In the genomic region with DNA sequence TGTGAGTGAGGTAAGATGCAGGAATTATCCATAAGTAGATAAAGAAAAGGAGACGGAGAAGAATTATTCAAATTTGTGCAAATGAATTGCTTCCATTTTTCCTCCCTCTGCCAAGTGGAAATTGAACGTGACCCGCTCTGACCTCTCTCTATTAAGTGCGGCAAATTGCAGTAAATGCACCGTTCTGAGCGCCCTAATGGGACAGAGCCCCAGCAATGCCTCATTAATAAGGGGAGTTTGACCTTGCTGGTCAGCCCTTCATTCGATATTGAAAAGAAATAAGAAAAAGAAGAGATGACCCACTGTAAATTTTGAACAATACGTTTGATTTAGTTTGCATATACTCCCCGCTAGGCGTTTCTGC, we compare ENCODE assay signal across 19 mouse cellular contexts.
DNase-seq lines count a peak whose midpoint lies in the region; ATAC-seq lines count a peak whose summit lies in the region.
"Had no signal": no experiment of that assay in that cellular context is flagged by ENCODE, and none has a peak within 500 bp of the region (broad histone marks: within the 10 kb centered on the region; RNA-seq: fewer than 3 reads in every experiment).

No protein-coding gene starts in this region.

- 54% methylated on average over 10 of the region's 10 CpGs for WGBS in embryonic facial prominence, embryonic 11.5 days
- 60% methylated on average over 10 of the region's 10 CpGs for WGBS in embryonic facial prominence, embryonic 10.5 days
- WGBS in midbrain, embryonic 12.5 days = 57% methylated on average over 10 of the region's 10 CpGs
- 77% methylated on average over 10 of the region's 10 CpGs for WGBS in midbrain, embryonic 10.5 days
- 31% methylated on average over 10 of the region's 10 CpGs for WGBS in hindbrain, embryonic 15.5 days
- 26% methylated on average over 10 of the region's 10 CpGs for WGBS in neural tube, embryonic 15.5 days
- WGBS in intestine, embryonic 16.5 days = 82% methylated on average over 10 of the region's 10 CpGs

- H3K4me1 ChIP-seq in embryonic facial prominence, embryonic 11.5 days (ENCODE audit: control insufficient read depth, insufficient read depth, low read length) = no peaks in the 10 kb centered on the region
- H3K4me1 ChIP-seq in embryonic facial prominence, embryonic 10.5 days = peaks cover 8% of the 10 kb centered on the region
- H3K4me1 ChIP-seq in midbrain, embryonic 12.5 days = peaks cover 3% of the 10 kb centered on the region; the same call in 1 of the 2 replicates
- 0 out of 2 replicates have a peak, but pooled peaks cover 5% of the 10 kb centered on the region for H3K4me1 ChIP-seq in midbrain, embryonic 10.5 days
- H3K4me1 ChIP-seq in hindbrain, embryonic 15.5 days (replicated peaks) = 0 out of 2 replicates have a peak, but pooled peaks cover 4% of the 10 kb centered on the region
- H3K4me1 ChIP-seq in neural tube, embryonic 15.5 days = peaks cover 9% of the 10 kb centered on the region; the same call in 1 of the 2 replicates
- no peaks in the 10 kb centered on the region for H3K4me1 ChIP-seq in intestine, embryonic 16.5 days (ENCODE audit: control insufficient read depth, insufficient read depth, low read length)
- H3K4me1 ChIP-seq: embryonic facial prominence, embryonic 15.5 days; heart, embryonic 15.5 days; limb, embryonic 12.5 days; liver, embryonic 15.5 days had no signal

- H3K36me3 ChIP-seq in embryonic facial prominence, embryonic 11.5 days (replicated peaks; ENCODE audit: control insufficient read depth, insufficient read depth, low read depth, low read length) = no peaks in the 10 kb centered on the region
- no peaks in the 10 kb centered on the region for H3K36me3 ChIP-seq in embryonic facial prominence, embryonic 10.5 days (replicated peaks)
- H3K36me3 ChIP-seq in midbrain, embryonic 12.5 days = no peaks in the 10 kb centered on the region
- H3K36me3 ChIP-seq in midbrain, embryonic 10.5 days = no peaks in the 10 kb centered on the region
- no peaks in the 10 kb centered on the region for H3K36me3 ChIP-seq in hindbrain, embryonic 15.5 days
- no peaks in the 10 kb centered on the region for H3K36me3 ChIP-seq in neural tube, embryonic 15.5 days
- H3K36me3 ChIP-seq in intestine, embryonic 16.5 days (ENCODE audit: control insufficient read depth, insufficient read depth, low read length) = no peaks in the 10 kb centered on the region
- H3K36me3 ChIP-seq: embryonic facial prominence, embryonic 15.5 days; heart, embryonic 15.5 days; limb, embryonic 12.5 days; liver, embryonic 15.5 days had no signal

- DNase-seq in embryonic facial prominence, embryonic 11.5 days (ENCODE audit: low spot score) = peak; percentile 13
- no peak for DNase-seq in embryonic facial prominence, embryonic 10.5 days (ENCODE audit: low spot score)
- DNase-seq in midbrain, embryonic 10.5 days (ENCODE audit: low spot score) = no peak
- no peak for DNase-seq in c-Kit-positive CD71-positive TER-119-positive erythroid progenitor cells, embryonic 14.5 days (ENCODE audit: low spot score)
- DNase-seq: cerebellum, adult 11 months; cerebellum, postnatal 25 days; heart, adult 2 months; kidney, adult 18-20 months; kidney, postnatal 14 days; thymus, postnatal 4 days had no signal

- H3K27me3 ChIP-seq in embryonic facial prominence, embryonic 11.5 days (ENCODE audit: control insufficient read depth, insufficient read depth, low read length) = no peaks in the 10 kb centered on the region
- H3K27me3 ChIP-seq in embryonic facial prominence, embryonic 10.5 days (replicated peaks; ENCODE audit: low read depth, poor library complexity, severe bottlenecking) = no peaks in the 10 kb centered on the region
- H3K27me3 ChIP-seq in midbrain, embryonic 12.5 days = no peaks in the 10 kb centered on the region
- H3K27me3 ChIP-seq in midbrain, embryonic 10.5 days (ENCODE audit: low read depth, poor library complexity, severe bottlenecking) = no peaks in the 10 kb centered on the region
- H3K27me3 ChIP-seq in hindbrain, embryonic 15.5 days = no peaks in the 10 kb centered on the region
- H3K27me3 ChIP-seq in neural tube, embryonic 15.5 days (replicated peaks) = no peaks in the 10 kb centered on the region
- no peaks in the 10 kb centered on the region for H3K27me3 ChIP-seq in intestine, embryonic 16.5 days (replicated peaks; ENCODE audit: control insufficient read depth, insufficient read depth, low read length)
- H3K27me3 ChIP-seq: embryonic facial prominence, embryonic 15.5 days; heart, embryonic 15.5 days; limb, embryonic 12.5 days; liver, embryonic 15.5 days had no signal

- H3K4me2 ChIP-seq in embryonic facial prominence, embryonic 11.5 days (ENCODE audit: low read depth, low read length) = no peak overlapping the region
- 0 out of 2 replicates have a peak overlapping the region, but pooled peaks have one; percentile 7 for H3K4me2 ChIP-seq in midbrain, embryonic 12.5 days (replicated peaks)
- H3K4me2 ChIP-seq in hindbrain, embryonic 15.5 days = peak overlapping the region; percentile 35
- peak overlapping the region; percentile 37 for H3K4me2 ChIP-seq in neural tube, embryonic 15.5 days
- H3K4me2 ChIP-seq in intestine, embryonic 16.5 days (ENCODE audit: low read depth, low read length) = no peak overlapping the region
- H3K4me2 ChIP-seq: embryonic facial prominence, embryonic 15.5 days; heart, embryonic 15.5 days; limb, embryonic 12.5 days; liver, embryonic 15.5 days had no signal

- ATAC-seq in embryonic facial prominence, embryonic 11.5 days (replicated peaks; ENCODE audit: insufficient number of reproducible peaks, low FRiP score, low TSS enrichment, low read depth) = no peak
- no peak for ATAC-seq in midbrain, embryonic 12.5 days (ENCODE audit: low FRiP score, low read depth)
- no peak for ATAC-seq in hindbrain, embryonic 15.5 days (ENCODE audit: low FRiP score, low read depth)
- no peak for ATAC-seq in neural tube, embryonic 15.5 days (ENCODE audit: low FRiP score)
- ATAC-seq in intestine, embryonic 16.5 days = no peak
- ATAC-seq: lung, postnatal 0 days had no signal

- H3K27ac ChIP-seq in embryonic facial prominence, embryonic 11.5 days (replicated peaks; ENCODE audit: low read depth, low read length) = no peak overlapping the region
- no peak overlapping the region for H3K27ac ChIP-seq in embryonic facial prominence, embryonic 10.5 days (replicated peaks)
- H3K27ac ChIP-seq in midbrain, embryonic 12.5 days (replicated peaks) = no peak overlapping the region
- no peak overlapping the region for H3K27ac ChIP-seq in midbrain, embryonic 10.5 days (replicated peaks)
- no peak overlapping the region for H3K27ac ChIP-seq in hindbrain, embryonic 15.5 days (replicated peaks)
- no peak overlapping the region for H3K27ac ChIP-seq in neural tube, embryonic 15.5 days (replicated peaks)
- H3K27ac ChIP-seq in intestine, embryonic 16.5 days (ENCODE audit: low read length) = no peak overlapping the region
- H3K27ac ChIP-seq: embryonic facial prominence, embryonic 15.5 days; heart, adult 2 months; heart, embryonic 15.5 days; limb, embryonic 12.5 days; liver, embryonic 15.5 days had no signal

- H3K9ac ChIP-seq in embryonic facial prominence, embryonic 11.5 days (replicated peaks; ENCODE audit: low read length) = no peak overlapping the region
- no peak overlapping the region for H3K9ac ChIP-seq in midbrain, embryonic 12.5 days (replicated peaks)
- no peak overlapping the region for H3K9ac ChIP-seq in hindbrain, embryonic 15.5 days
- H3K9ac ChIP-seq in neural tube, embryonic 15.5 days (replicated peaks) = no peak overlapping the region
- H3K9ac ChIP-seq in intestine, embryonic 16.5 days (ENCODE audit: low read depth, low read length) = no peak overlapping the region
- H3K9ac ChIP-seq: embryonic facial prominence, embryonic 15.5 days; heart, embryonic 15.5 days; limb, embryonic 12.5 days; liver, embryonic 15.5 days had no signal

- H3K9me3 ChIP-seq in embryonic facial prominence, embryonic 11.5 days (replicated peaks; ENCODE audit: control insufficient read depth, low read length) = no peaks in the 10 kb centered on the region
- H3K9me3 ChIP-seq in embryonic facial prominence, embryonic 10.5 days = no peaks in the 10 kb centered on the region
- H3K9me3 ChIP-seq in midbrain, embryonic 12.5 days = no peaks in the 10 kb centered on the region
- H3K9me3 ChIP-seq in midbrain, embryonic 10.5 days (replicated peaks) = no peaks in the 10 kb centered on the region
- H3K9me3 ChIP-seq in hindbrain, embryonic 15.5 days = no peaks in the 10 kb centered on the region
- no peaks in the 10 kb centered on the region for H3K9me3 ChIP-seq in neural tube, embryonic 15.5 days (replicated peaks)
- H3K9me3 ChIP-seq in intestine, embryonic 16.5 days (ENCODE audit: control insufficient read depth, low read length) = no peaks in the 10 kb centered on the region
- H3K9me3 ChIP-seq: embryonic facial prominence, embryonic 15.5 days; heart, embryonic 15.5 days; limb, embryonic 12.5 days; liver, embryonic 15.5 days had no signal

- no peak overlapping the region for H3K4me3 ChIP-seq in embryonic facial prominence, embryonic 11.5 days (ENCODE audit: low read depth, low read length)
- no peak overlapping the region for H3K4me3 ChIP-seq in embryonic facial prominence, embryonic 10.5 days
- no peak overlapping the region for H3K4me3 ChIP-seq in midbrain, embryonic 12.5 days
- H3K4me3 ChIP-seq in midbrain, embryonic 10.5 days = no peak overlapping the region
- H3K4me3 ChIP-seq in hindbrain, embryonic 15.5 days = 0 out of 2 replicates have a peak overlapping the region, but pooled peaks have one; percentile 1
- no peak overlapping the region for H3K4me3 ChIP-seq in neural tube, embryonic 15.5 days (replicated peaks)
- no peak overlapping the region for H3K4me3 ChIP-seq in intestine, embryonic 16.5 days (ENCODE audit: low read length)
- H3K4me3 ChIP-seq: embryonic facial prominence, embryonic 15.5 days; heart, adult 2 months; heart, embryonic 15.5 days; limb, embryonic 12.5 days; liver, embryonic 15.5 days had no signal

Comparison
In these comparisons a context has a peak if more than half of its experiments do, and no peak if none do; other contexts are left out.
1. H3K4me2 ChIP-seq: peak in midbrain, embryonic 12.5 days (single experiment), hindbrain, embryonic 15.5 days (single experiment) and neural tube, embryonic 15.5 days (single experiment); none in embryonic facial prominence, embryonic 11.5 days (single experiment) and intestine, embryonic 16.5 days (single experiment).